Mouse (Mus musculus): ENCODE measurements around the gene Nipsnap3a.

Gene Nipsnap3a

GRCm38 (mm10) chr4:52989248-52989647, at the start of gene Nipsnap3a:
Gene Nipsnap3a (plus strand): TSS chr4:52989272.
- no peak for DNase-seq (ENCODE audit: low spot score)

- no peak for DNase-seq (ENCODE audit: low spot score)
Measured at GRCm38 (mm10) chr4:52946665-52947064, 42.4 kb upstream of the Nipsnap3a start.

GRCm38 (mm10) chr4:52949005-52949404, 40.1 kb upstream of the Nipsnap3a start:
- no peak for DNase-seq (ENCODE audit: low spot score)

- DNase-seq (ENCODE audit: low spot score): no peak
Measured at GRCm38 (mm10) chr4:52958693-52959092, 30.4 kb upstream of the Nipsnap3a start.

GRCm38 (mm10) chr4:52964247-52964646, 24.8 kb upstream of the Nipsnap3a start, which contains the start of gene Olfr270:
Gene Olfr270 (plus strand): TSS chr4:52964547.
- no peak for DNase-seq (ENCODE audit: low spot score)

- no peak for DNase-seq (ENCODE audit: low spot score)
Measured at GRCm38 (mm10) chr4:52985216-52985615, 3.9 kb upstream of the Nipsnap3a start.

- no peak for DNase-seq (ENCODE audit: low spot score)
Measured at GRCm38 (mm10) chr4:52986266-52986665, 2.8 kb upstream of the Nipsnap3a start.

- no peak for DNase-seq (ENCODE audit: low spot score)
Measured at GRCm38 (mm10) chr4:52999449-52999848, 10.4 kb downstream of the Nipsnap3a start.

GRCm38 (mm10) chr4:53000154-53000553, 11.1 kb downstream of the Nipsnap3a start:
- DNase-seq (ENCODE audit: low spot score): no peak

- no peak for DNase-seq (ENCODE audit: low spot score)
Measured at GRCm38 (mm10) chr4:53009183-53009582, 20.1 kb downstream of the Nipsnap3a start.

GRCm38 (mm10) chr4:53009871-53010270, 20.8 kb downstream of the Nipsnap3a start:
- no peak for DNase-seq (ENCODE audit: low spot score)

- peak; percentile 90 for DNase-seq (ENCODE audit: low spot score)
Measured at GRCm38 (mm10) chr4:53011732-53012361, 22.8 kb downstream of the Nipsnap3a start, which contains the start of gene Nipsnap3b. Gene Nipsnap3b (plus strand): TSS chr4:53011880.

- no peak for DNase-seq (ENCODE audit: low spot score)
Measured at GRCm38 (mm10) chr4:53014421-53014820, 25.3 kb downstream of the Nipsnap3a start.

GRCm38 (mm10) chr4:53015024-53015423, 26.0 kb downstream of the Nipsnap3a start:
- DNase-seq (ENCODE audit: low spot score): no peak

- DNase-seq (ENCODE audit: low spot score): no peak
Measured at GRCm38 (mm10) chr4:53018392-53018791, 29.3 kb downstream of the Nipsnap3a start.

GRCm38 (mm10) chr4:53023189-53023925, 34.3 kb downstream of the Nipsnap3a start:
- DNase-seq (ENCODE audit: low spot score): no peak

- DNase-seq (ENCODE audit: low spot score): no peak
Measured at GRCm38 (mm10) chr4:53024397-53024796, 35.3 kb downstream of the Nipsnap3a start.

- DNase-seq (ENCODE audit: low spot score): no peak
Measured at GRCm38 (mm10) chr4:53027811-53028210, 38.7 kb downstream of the Nipsnap3a start.

GRCm38 (mm10) chr4:53030326-53030948, 41.4 kb downstream of the Nipsnap3a start:
- DNase-seq (ENCODE audit: low spot score): no peak

- DNase-seq (ENCODE audit: low spot score): no peak
Measured at GRCm38 (mm10) chr4:53043819-53044218, 54.7 kb downstream of the Nipsnap3a start.

- DNase-seq (ENCODE audit: low spot score): no peak
Measured at GRCm38 (mm10) chr4:53045807-53046206, 56.7 kb downstream of the Nipsnap3a start.

- DNase-seq (ENCODE audit: low spot score): no peak
Measured at GRCm38 (mm10) chr4:53046238-53047022, 57.4 kb downstream of the Nipsnap3a start.

Measured in ovary, postnatal 10 days (tissue).